Mouse (Mus musculus) myocyte (in vitro differentiated cells): ENCODE measurements around the gene Vps13d. TPM values are rescaled to one million over a fixed set of nuclear protein-coding genes. Genes with fewer than 3 reads are reported as not detected.

ENCODE experiments used
- H3K27me3 ChIP-seq: one replicate; pipeline ENCODE4 v1.6.1; 2011; ENCODE audit not compliant: control insufficient read depth, insufficient read depth, insufficient read length
- H3K36me3 ChIP-seq: one replicate; pipeline ENCODE4 v1.6.1; 2011; ENCODE audit not compliant: control insufficient read depth, insufficient read depth
- H3K4me2 ChIP-seq: one replicate; pipeline ENCODE4 v1.6.1; 2011; ENCODE audit warnings: low read depth, control low read depth
- H3K4me3 ChIP-seq: one replicate; pipeline ENCODE4 v1.5.1; 2011; ENCODE audit warnings: mild to moderate bottlenecking, control low read depth, moderate library complexity
- H3K79me2 ChIP-seq: one replicate; pipeline ENCODE4 v1.6.1; 2011; ENCODE audit not compliant: control insufficient read depth, insufficient read depth
- H3ac ChIP-seq: one replicate; pipeline ENCODE4 v1.6.1; 2011; ENCODE audit not compliant: control insufficient read depth, insufficient read length
- CEBPB ChIP-seq: IDR thresholded peaks from 2 replicates; pipeline ENCODE4 v1.6.1; 2011; ENCODE audit warnings: mild to moderate bottlenecking, moderate library complexity; ENCODE audit not compliant: poor library complexity, insufficient read depth, severe bottlenecking
- E2F4 ChIP-seq: IDR thresholded peaks from one replicate; pipeline ENCODE4 v1.6.1; 2011; ENCODE audit warnings: mild to moderate bottlenecking, control low read depth, moderate library complexity; ENCODE audit not compliant: insufficient read depth
- MAX ChIP-seq: IDR thresholded peaks from one replicate; pipeline ENCODE4 v1.6.1; 2011; ENCODE audit warnings: low read depth, mild to moderate bottlenecking, control low read depth
- MYOD1 ChIP-seq, 3 experiments: IDR thresholded peaks; one replicate each; pipeline ENCODE4 v1.6.1; 2011; ENCODE audit warnings: control low read depth in 2 of 3, low read depth in 2 of 3, mild to moderate bottlenecking in 2 of 3, moderate library complexity in 1 of 3; ENCODE audit not compliant: insufficient read length in 2 of 3, control insufficient read depth in 1 of 3
- MYOG ChIP-seq, 3 experiments: IDR thresholded peaks; one replicate each; pipeline ENCODE4 v1.6.1; 2011; ENCODE audit warnings: control low read depth in 2 of 3, low read depth in 2 of 3, mild to moderate bottlenecking in 2 of 3; ENCODE audit not compliant: insufficient read length in 2 of 3, control insufficient read depth in 1 of 3, insufficient read depth in 1 of 3
- POLR2A ChIP-seq: IDR thresholded peaks from one replicate; pipeline ENCODE4 v1.6.1; 2011; ENCODE audit warnings: low read depth, mild to moderate bottlenecking, control low read depth, moderate library complexity; ENCODE audit not compliant: insufficient read length
- POLR2AphosphoS2 ChIP-seq: IDR thresholded peaks from one replicate; pipeline ENCODE4 v1.6.1; 2011; ENCODE audit warnings: low read depth, control low read depth; ENCODE audit not compliant: insufficient read length
- REST ChIP-seq: IDR thresholded peaks from one replicate; pipeline ENCODE4 v1.6.1; 2011; ENCODE audit warnings: mild to moderate bottlenecking, control low read depth, moderate library complexity; ENCODE audit not compliant: insufficient read depth, insufficient read length
- SRF ChIP-seq: IDR thresholded peaks from one replicate; pipeline ENCODE4 v1.6.1; 2011; ENCODE audit warnings: low read depth; ENCODE audit not compliant: control insufficient read depth, insufficient read length
- TCF12 ChIP-seq: IDR thresholded peaks from one replicate; pipeline ENCODE4 v1.6.1; 2011; ENCODE audit warnings: mild to moderate bottlenecking, control low read depth; ENCODE audit not compliant: poor library complexity, insufficient read depth, severe bottlenecking
- TCF3 ChIP-seq: IDR thresholded peaks from one replicate; pipeline ENCODE4 v1.6.1; 2011; ENCODE audit warnings: low read depth, control low read depth; ENCODE audit not compliant: insufficient read length
- USF1 ChIP-seq: IDR thresholded peaks from one replicate; pipeline ENCODE4 v1.6.1; 2011; ENCODE audit warnings: low read depth, mild to moderate bottlenecking, control low read depth, moderate library complexity
- polyA plus RNA-seq: library from polyadenylated mRNA; unstranded; fragments of >200 nt; fragmentation: generic; extraction: Trizol; gene quantifications from one replicate; pipeline ENCODE4 v1.2.1, GENCODE M21; 2012; ENCODE audit warnings: missing spikeins

Vps13d gene
- polyA plus RNA-seq, 1 experiment, result 20.0 TPM

DNA sequence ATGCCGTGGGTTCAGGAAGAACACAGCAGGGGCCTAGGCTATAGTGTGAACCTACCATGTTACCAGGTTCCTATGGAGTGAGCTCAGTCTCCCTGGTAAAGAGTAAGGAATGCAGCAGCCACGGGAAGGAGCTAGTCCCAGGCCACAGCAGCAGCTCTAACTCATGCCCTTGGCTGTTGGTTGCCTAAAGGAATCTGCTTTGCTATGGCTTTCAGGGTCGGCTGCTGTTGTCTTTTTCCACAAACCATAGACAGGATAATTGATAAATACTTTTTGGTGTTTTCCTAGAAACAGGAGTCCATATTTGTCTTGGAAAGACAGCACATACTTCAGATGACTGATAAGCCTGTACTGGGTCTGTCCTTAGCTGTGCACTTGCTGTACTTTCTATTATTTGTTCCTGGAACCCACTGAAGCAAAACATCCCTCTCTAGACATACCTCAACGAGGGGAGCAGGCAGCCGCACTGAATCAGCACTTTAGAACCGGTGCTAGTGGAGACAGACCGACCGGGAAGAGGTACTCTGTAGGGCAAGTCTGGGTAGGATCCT lies 210.9 kb downstream of the Vps13d start:
- no peak overlapping the region for H3K4me3 ChIP-seq
- TF ChIP-seq MAX (no peak), E2F4 (no peak), POLR2AphosphoS2 (no peak), MYOG (IDR thresholded peaks at IDR 0.05; ENCODE audit: control insufficient read depth in 1 of 3, insufficient read depth in 1 of 3, insufficient read length in 2 of 3, low read depth in 2 of 3) (no peak), MYOD1 (IDR thresholded peaks at IDR 0.05; ENCODE audit: control insufficient read depth in 1 of 3, insufficient read length in 2 of 3, low read depth in 2 of 3) (no peak), POLR2A (no peak), TCF3 (no peak), REST (no peak), USF1 (no peak), TCF12 (no peak), SRF (no peak), CEBPB (no peak)
- no peaks in the 10 kb centered on the region for H3K79me2 ChIP-seq
- peaks cover 3% of the 10 kb centered on the region for H3K36me3 ChIP-seq
- no peak overlapping the region for H3ac ChIP-seq
- no peak overlapping the region for H3K4me2 ChIP-seq
- H3K27me3 ChIP-seq, result no peaks in the 10 kb centered on the region

DNA sequence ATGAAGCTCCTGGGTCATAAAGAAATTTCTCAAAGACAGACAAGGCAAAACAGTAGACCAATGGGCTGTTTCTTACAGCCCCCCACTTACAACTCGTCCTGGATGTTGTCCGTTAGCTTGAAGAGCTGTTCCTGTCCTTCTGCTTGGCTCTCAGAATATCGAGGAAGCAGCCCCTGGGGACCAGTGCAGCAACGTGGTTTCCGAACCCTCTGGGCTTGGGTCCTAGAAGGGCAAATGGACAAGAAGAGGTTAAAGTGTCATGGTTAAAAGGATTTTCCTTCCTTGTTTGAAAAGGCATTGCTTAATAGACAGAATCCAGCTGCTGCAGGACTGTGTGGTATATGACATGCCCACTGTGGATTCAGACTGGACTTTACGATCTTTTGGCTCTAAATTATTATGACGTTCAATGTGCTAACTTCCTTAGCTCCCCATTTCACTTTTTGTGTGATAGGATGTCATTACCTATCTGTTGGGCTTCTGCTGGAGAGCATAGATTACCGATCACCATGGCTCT lies 211.5 kb downstream of the Vps13d start:
- H3ac ChIP-seq, result no peak overlapping the region
- H3K79me2 ChIP-seq, result no peaks in the 10 kb centered on the region
- TF ChIP-seq TCF3 (no peak), TCF12 (no peak), POLR2AphosphoS2 (no peak), MYOG (IDR thresholded peaks at IDR 0.05; ENCODE audit: control insufficient read depth in 1 of 3, insufficient read depth in 1 of 3, insufficient read length in 2 of 3, low read depth in 2 of 3) (no peak), E2F4 (no peak), REST (no peak), POLR2A (no peak)

DNA sequence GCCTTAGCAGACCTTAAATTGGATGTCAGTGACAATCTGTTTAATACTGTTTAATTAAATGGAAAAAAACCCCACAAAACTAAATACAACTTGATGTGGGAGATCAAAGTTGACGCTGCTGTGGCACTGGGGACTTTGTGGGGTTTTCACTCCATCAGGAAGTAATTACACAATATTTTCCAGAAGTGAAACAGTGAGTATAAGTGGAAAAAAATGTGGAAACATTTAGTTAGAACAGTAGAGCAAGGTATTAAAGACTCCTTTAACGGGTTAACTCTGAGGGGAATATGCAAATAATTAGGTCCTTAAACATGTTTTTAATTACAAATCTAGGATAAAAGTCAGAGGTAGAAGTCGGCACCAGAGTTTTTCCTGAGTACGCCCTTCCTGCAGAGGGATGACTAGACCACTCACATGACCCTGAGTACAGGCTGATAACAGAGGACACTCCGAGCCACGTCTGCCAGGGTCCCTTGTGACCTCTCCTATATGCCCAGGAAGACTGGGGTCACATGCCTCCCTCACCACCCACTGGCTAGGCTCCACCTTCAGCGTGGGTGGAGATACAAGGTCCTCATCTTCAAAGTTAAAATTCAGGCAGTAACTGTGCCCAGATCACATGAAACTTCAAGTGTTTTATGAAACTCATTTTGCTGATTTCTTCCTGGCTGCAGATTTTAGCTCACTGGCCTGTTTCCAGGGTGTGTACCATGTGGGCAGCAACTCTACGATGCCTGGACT lies 213.8 kb downstream of the Vps13d start:
- H3K36me3 ChIP-seq, result peaks cover 3% of the 10 kb centered on the region
- no peak for TF ChIP-seq POLR2A
- TF ChIP-seq MAX, result no peak
- no peak for TF ChIP-seq TCF3
- TF ChIP-seq MYOG (IDR thresholded peaks at IDR 0.05; ENCODE audit: control insufficient read depth in 1 of 3, insufficient read depth in 1 of 3, insufficient read length in 2 of 3, low read depth in 2 of 3), result no peak
- TF ChIP-seq SRF, result no peak
- TF ChIP-seq MYOD1 (IDR thresholded peaks at IDR 0.05; ENCODE audit: control insufficient read depth in 1 of 3, insufficient read length in 2 of 3, low read depth in 2 of 3), result no peak
- no peak for TF ChIP-seq USF1
- no peak for TF ChIP-seq E2F4
- TF ChIP-seq REST, result no peak
- no peak for TF ChIP-seq POLR2AphosphoS2
- TF ChIP-seq CEBPB, result no peak
- no peak for TF ChIP-seq TCF12
- H3ac ChIP-seq, result no peak overlapping the region
- H3K79me2 ChIP-seq, result no peaks in the 10 kb centered on the region
- H3K4me3 ChIP-seq, result no peak overlapping the region
- no peak overlapping the region for H3K4me2 ChIP-seq
- no peaks in the 10 kb centered on the region for H3K27me3 ChIP-seq

More for the DNA sequence above, 211.5 kb downstream of the Vps13d start:
- Histone ChIP-seq H3K36me3 (peaks cover 3% of the 10 kb centered on the region), H3K4me2 (no peak overlapping the region), H3K4me3 (no peak overlapping the region), H3K27me3 (no peaks in the 10 kb centered on the region)

DNA sequence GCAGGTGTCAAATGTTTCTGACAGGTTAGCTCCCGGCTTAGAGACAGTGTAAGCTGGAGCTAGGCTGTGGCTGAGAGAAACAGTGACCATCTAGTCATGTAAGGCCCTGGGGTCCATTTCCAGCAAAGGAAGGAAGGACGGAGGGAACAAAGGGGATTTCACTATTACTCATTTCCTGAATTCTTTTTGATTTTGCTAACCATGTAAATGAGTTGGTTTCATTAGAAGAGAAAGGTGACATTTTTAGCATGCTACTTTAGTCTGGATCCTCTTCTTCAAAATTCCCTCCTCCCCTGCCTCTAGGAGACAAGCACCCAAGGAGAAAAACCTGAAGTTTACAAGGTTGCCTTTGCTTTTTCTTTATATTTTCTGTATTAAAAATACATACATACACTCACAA lies 214.7 kb downstream of the Vps13d start:
- H3K27me3 ChIP-seq, result no peaks in the 10 kb centered on the region
- H3K4me2 ChIP-seq, result no peak overlapping the region
- peaks cover 7% of the 10 kb centered on the region for H3K36me3 ChIP-seq
- no peak overlapping the region for H3ac ChIP-seq
- H3K4me3 ChIP-seq, result no peak overlapping the region
- no peak for TF ChIP-seq MYOG (IDR thresholded peaks at IDR 0.05; ENCODE audit: control insufficient read depth in 1 of 3, insufficient read depth in 1 of 3, insufficient read length in 2 of 3, low read depth in 2 of 3)
- no peak for TF ChIP-seq POLR2AphosphoS2
- no peak for TF ChIP-seq E2F4
- no peak for TF ChIP-seq POLR2A
- no peak for TF ChIP-seq REST
- TF ChIP-seq TCF12, result no peak
- TF ChIP-seq TCF3, result no peak
- no peak for TF ChIP-seq MAX
- no peak for TF ChIP-seq USF1
- no peak for TF ChIP-seq MYOD1 (IDR thresholded peaks at IDR 0.05; ENCODE audit: control insufficient read depth in 1 of 3, insufficient read length in 2 of 3, low read depth in 2 of 3)
- no peak for TF ChIP-seq CEBPB
- no peak for TF ChIP-seq SRF
- H3K79me2 ChIP-seq, result no peaks in the 10 kb centered on the region

DNA sequence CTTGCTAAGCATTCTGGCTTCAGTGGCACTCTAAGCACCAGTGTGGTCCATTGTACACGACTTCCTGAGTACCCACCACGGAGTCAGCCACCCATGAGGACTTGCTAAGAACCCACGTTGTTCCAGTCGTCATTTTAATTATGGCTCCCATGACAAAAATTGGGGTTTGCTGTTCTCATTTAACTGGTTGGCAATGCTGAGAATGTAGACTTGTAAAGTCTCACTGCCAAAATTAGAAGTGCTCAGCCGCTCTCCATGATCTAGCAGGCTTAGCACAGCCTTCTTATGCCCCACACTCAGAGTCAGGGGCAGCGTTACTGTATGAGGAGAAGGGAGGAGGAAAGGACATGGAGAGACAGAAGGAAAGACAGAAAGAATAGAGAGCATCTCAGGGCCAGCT lies 216.8 kb downstream of the Vps13d start:
- Histone ChIP-seq H3K36me3 (peaks cover 7% of the 10 kb centered on the region), H3ac (no peak overlapping the region), H3K4me2 (no peak overlapping the region), H3K79me2 (no peaks in the 10 kb centered on the region), H3K4me3 (no peak overlapping the region), H3K27me3 (no peaks in the 10 kb centered on the region)
- TF ChIP-seq POLR2A (no peak), TCF3 (no peak), MAX (no peak), MYOG (IDR thresholded peaks at IDR 0.05; ENCODE audit: control insufficient read depth in 1 of 3, insufficient read depth in 1 of 3, insufficient read length in 2 of 3, low read depth in 2 of 3) (no peak), POLR2AphosphoS2 (no peak), E2F4 (no peak), CEBPB (no peak), MYOD1 (IDR thresholded peaks at IDR 0.05; ENCODE audit: control insufficient read depth in 1 of 3, insufficient read length in 2 of 3, low read depth in 2 of 3) (no peak)
